Mouse (Mus musculus) left cerebral cortex, postnatal 4 days (tissue): ENCODE results near the gene Lmo2. TPM values are rescaled to one million over a fixed set of nuclear protein-coding genes. Genes with fewer than 3 reads are reported as not detected.

ENCODE experiments used
- DNase-seq: peaks from one replicate; pipeline ENCODE4 v3.0.0-alpha.2; 2022
- intact Hi-C: fragments of 180-260 bp; cut with DNase I; formaldehyde crosslinking; loops from one replicate; pipeline ENCODE4 v1.15.1; 2025
- total RNA-seq, 2 experiments: library from RNA; stranded (reverse); gene quantifications; 2 replicates each; pipeline ENCODE4 v1.2.3; 2021

Gene Lmo2
- total RNA-seq, 2 experiments from 2014 or later, result 20.4 to 21.0 TPM

DNA sequence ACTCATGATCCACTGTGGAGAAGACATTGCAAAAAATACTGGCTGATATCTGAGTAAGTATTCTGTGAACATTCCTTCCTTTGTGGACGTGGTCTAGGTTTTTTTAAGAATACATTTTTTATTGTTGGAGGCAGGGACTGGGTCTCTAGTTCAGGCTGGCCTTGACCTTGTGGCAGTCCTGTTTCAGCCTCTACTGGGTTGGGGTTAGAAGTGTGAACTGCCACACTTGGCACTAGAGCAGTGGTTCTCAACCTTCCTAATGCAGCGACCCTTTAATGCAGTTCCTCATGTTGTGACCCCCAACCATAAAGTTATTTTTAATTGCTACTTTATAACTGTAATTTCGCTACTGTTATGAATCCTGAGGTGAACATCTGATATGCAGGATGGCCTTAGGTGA lies 72.6 kb downstream of the Lmo2 start:
- DNase-seq, result no peak
- intact Hi-C loops, result loop anchor here (10.0 kb wide), 1 partner anchor 394 kb away; no protein-coding TSS in a partner anchor

Other genes with a start within 250 kb of the Lmo2 start
- gene Nat10, start 196.7 kb upstream of the Lmo2 start, total RNA-seq, result 10 to 100 TPM; 38.5 to 43.1 TPM
- gene Caprin1, start 160.3 kb upstream of the Lmo2 start, total RNA-seq, result 100 to 1,000 TPM; 537 to 571 TPM
- gene Fbxo3, start 69.7 kb downstream of the Lmo2 start, total RNA-seq, result 10 to 100 TPM; 46.9 to 47.2 TPM
- gene 4931422A03Rik, start 70.4 kb downstream of the Lmo2 start, total RNA-seq, result not detected
- gene Gm10912, start 107.8 kb downstream of the Lmo2 start, total RNA-seq, result under 1 TPM in 1 of 2 experiments, not detected in 1; 0.22 TPM
- not detected for gene Gm10799, start 110.6 kb downstream of the Lmo2 start, total RNA-seq
- under 1 TPM in 1 of 2 experiments, not detected in 1; 0.94 TPM for gene Cd59b, start 111.9 kb downstream of the Lmo2 start, total RNA-seq
- gene Cd59a, start 137.8 kb downstream of the Lmo2 start, total RNA-seq, result 1 to 10 TPM; 1.6 to 2.5 TPM
- not detected for gene A930018P22Rik, start 164.8 kb downstream of the Lmo2 start, total RNA-seq